Mouse (Mus musculus) kidney, postnatal 25 days (tissue): ENCODE results near the gene Vmn1r158.
"Not testable (repeated sequence)": the region's sequence is repeated elsewhere in the genome, so short reads cannot be mapped to it uniquely, and the experiment has no call there.

Source experiments
- DNase-seq, 2 experiments: peaks; one replicate each; pipeline ENCODE4 v3.0.0; 2021; ENCODE audit warnings: mixed read lengths in 2 of 2

Gene Vmn1r158

GRCm38 (mm10) chr7:22790682-22791081 is at the start of gene Vmn1r158:
Gene Vmn1r158 (minus strand): TSS chr7:22790782.
- not testable (repeated sequence) for DNase-seq

- not testable (repeated sequence) for DNase-seq
Observed at GRCm38 (mm10) chr7:22775981-22776380, 14.6 kb downstream of the Vmn1r158 start.

GRCm38 (mm10) chr7:22761397-22761796 is 29.2 kb downstream of the Vmn1r158 start, which contains the start of gene Vmn1r157:
Gene Vmn1r157 (plus strand): TSS chr7:22761697.
- not testable (repeated sequence) for DNase-seq
